Mouse (Mus musculus) midbrain, embryonic 13.5 days (tissue): ENCODE results near the gene 1700001P01Rik. TPM values are rescaled to one million over a fixed set of nuclear protein-coding genes. Genes with fewer than 3 reads are reported as not detected.

ENCODE experiments used
- ATAC-seq: fragments of 200-750 bp; cut with Nextera tagmentation; 2 replicates; pipeline ENCODE4 v1.8.0; 2017; ENCODE audit warnings: mild to moderate bottlenecking, moderate TSS enrichment, moderate library complexity
- H3K27ac ChIP-seq: fragments of 300-500 bp; sonication (generic); 2 replicates; pipeline ENCODE4 v1.5.1; 2015; ENCODE audit warnings: inconsistent platforms, mild to moderate bottlenecking, moderate library complexity
- H3K27me3 ChIP-seq: fragments of 300-500 bp; sonication (generic); 2 replicates; pipeline ENCODE4 v1.6.1; 2015; ENCODE audit warnings: mild to moderate bottlenecking, inconsistent platforms
- H3K36me3 ChIP-seq: fragments of 300-500 bp; sonication (generic); 2 replicates; pipeline ENCODE4 v1.6.1; 2015; ENCODE audit warnings: mild to moderate bottlenecking, inconsistent platforms
- H3K4me1 ChIP-seq: fragments of 300-500 bp; sonication (generic); replicated peaks from 2 replicates; pipeline ENCODE4 v1.6.1; 2015; ENCODE audit warnings: inconsistent platforms
- H3K4me2 ChIP-seq: fragments of 300-500 bp; sonication (generic); replicated peaks from 2 replicates; pipeline ENCODE4 v1.6.1; 2015; ENCODE audit warnings: moderate library complexity, mild to moderate bottlenecking, inconsistent platforms
- H3K4me3 ChIP-seq: fragments of 300-500 bp; sonication (generic); replicated peaks from 2 replicates; pipeline ENCODE4 v1.5.1; 2015; ENCODE audit warnings: mild to moderate bottlenecking, inconsistent platforms
- H3K9ac ChIP-seq: fragments of 300-500 bp; sonication (generic); replicated peaks from 2 replicates; pipeline ENCODE4 v1.6.1; 2015; ENCODE audit warnings: mild to moderate bottlenecking, inconsistent platforms
- H3K9me3 ChIP-seq: fragments of 300-500 bp; sonication (generic); 2 replicates; pipeline ENCODE4 v1.6.1; 2016; ENCODE audit warnings: mild to moderate bottlenecking, inconsistent platforms
- WGBS: fragments of 180-500 bp; shearing (Covaris S2); methylation state at CpG from one replicate; pipeline ENCODE4 v1.1.7; 2015; 5-methylcytosine and 5-hydroxymethylcytosine counted together
- polyA plus RNA-seq: library from polyadenylated mRNA; unstranded; fragments of >200 nt; fragmentation: Nextera tagmentation; extraction: Ambion mirVana; gene quantifications from 2 replicates; pipeline ENCODE4 v1.2.1, GENCODE M21; 2015

The 1700001P01Rik gene
- polyA plus RNA-seq, 1 experiment from 2014 or later, result 1.1 TPM

- H3K27me3 ChIP-seq, result no peaks in the 10 kb centered on the region
- ATAC-seq, result no peak
- 0 out of 2 replicates have a peak overlapping the region, but pooled peaks have one; percentile 7 for H3K27ac ChIP-seq
- H3K36me3 ChIP-seq, result peaks cover 30% of the 10 kb centered on the region
- H3K4me2 ChIP-seq, result no peak overlapping the region
- whole genome bisulfite sequencing, result 67% methylated on average over 2 of the region's 2 CpGs
- H3K9ac ChIP-seq, result no peak overlapping the region; the same call in 1 of the 2 replicates
- no peaks in the 10 kb centered on the region for H3K9me3 ChIP-seq
- H3K4me3 ChIP-seq, result no peak overlapping the region
- H3K4me1 ChIP-seq, result peaks cover 92% of the 10 kb centered on the region
Observed at GRCm38 (mm10) chr11:97808093-97808492, 32.4 kb upstream of the 1700001P01Rik start.

- 0 out of 2 replicates have a peak overlapping the region, but pooled peaks have one; percentile 7 for H3K27ac ChIP-seq
Observed at GRCm38 (mm10) chr11:97807626-97808025, 31.9 kb upstream of the 1700001P01Rik start.

GRCm38 (mm10) chr11:97806613-97806964, 30.9 kb upstream of the 1700001P01Rik start:
- Histone ChIP-seq H3K27me3 (no peaks in the 10 kb centered on the region), H3K4me1 (peaks cover 89% of the 10 kb centered on the region), H3K36me3 (peaks cover 30% of the 10 kb centered on the region), H3K9me3 (no peaks in the 10 kb centered on the region), H3K4me3 (peak overlapping the region; percentile 20; the same call in 1 of the 2 replicates), H3K27ac (peak overlapping the region; percentile 80; the same call in 1 of the 2 replicates), H3K4me2 (peak overlapping the region; percentile 49), H3K9ac (0 out of 2 replicates have a peak overlapping the region, but pooled peaks have one; percentile 51)
- no peak for ATAC-seq
- WGBS, result 54% methylated on average over 7 of the region's 7 CpGs

More at GRCm38 (mm10) chr11:97807626-97808025, 31.9 kb upstream of the 1700001P01Rik start:
- 59% methylated on average over 6 of the region's 6 CpGs for WGBS
- Histone ChIP-seq H3K9ac (no peak overlapping the region; the same call in 1 of the 2 replicates), H3K4me1 (peaks cover 89% of the 10 kb centered on the region), H3K4me2 (no peak overlapping the region), H3K27me3 (no peaks in the 10 kb centered on the region), H3K36me3 (peaks cover 30% of the 10 kb centered on the region), H3K9me3 (no peaks in the 10 kb centered on the region), H3K4me3 (no peak overlapping the region)
- ATAC-seq, result no peak

GRCm38 (mm10) chr11:97805662-97806612, 30.2 kb upstream of the 1700001P01Rik start:
- peak; percentile 67 for ATAC-seq
- H3K4me2 ChIP-seq, result peak overlapping the region; percentile 49
- peaks cover 30% of the 10 kb centered on the region for H3K36me3 ChIP-seq
- H3K4me1 ChIP-seq, result peaks cover 89% of the 10 kb centered on the region
- no peaks in the 10 kb centered on the region for H3K27me3 ChIP-seq
- H3K4me3 ChIP-seq, result peak overlapping the region; percentile 20
- H3K27ac ChIP-seq, result peak overlapping the region; percentile 80
- H3K9me3 ChIP-seq, result no peaks in the 10 kb centered on the region
- WGBS, result 35% methylated on average over 15 of the region's 15 CpGs
- H3K9ac ChIP-seq, result peak overlapping the region; percentile 51; the same call in 1 of the 2 replicates

GRCm38 (mm10) chr11:97804841-97805661, 29.3 kb upstream of the 1700001P01Rik start:
- peaks cover 30% of the 10 kb centered on the region for H3K36me3 ChIP-seq
- H3K27ac ChIP-seq, result peak overlapping the region; percentile 80
- WGBS, result 40% methylated on average over 9 of the region's 9 CpGs
- no peak overlapping the region for H3K4me3 ChIP-seq
- no peaks in the 10 kb centered on the region for H3K27me3 ChIP-seq
- ATAC-seq, result no peak
- peak overlapping the region; percentile 49 for H3K4me2 ChIP-seq
- H3K9me3 ChIP-seq, result no peaks in the 10 kb centered on the region
- peaks cover 84% of the 10 kb centered on the region for H3K4me1 ChIP-seq
- peak overlapping the region; percentile 46; the same call in 1 of the 2 replicates for H3K9ac ChIP-seq

- no peak overlapping the region for H3K9ac ChIP-seq
- no peak overlapping the region for H3K27ac ChIP-seq
- H3K27me3 ChIP-seq, result no peaks in the 10 kb centered on the region
- no peaks in the 10 kb centered on the region for H3K9me3 ChIP-seq
- no peak overlapping the region for H3K4me2 ChIP-seq
- peaks cover 73% of the 10 kb centered on the region for H3K4me1 ChIP-seq
- 92% methylated on average over 5 of the region's 5 CpGs for WGBS
- H3K36me3 ChIP-seq, result peaks cover 23% of the 10 kb centered on the region
- ATAC-seq, result no peak
- no peak overlapping the region for H3K4me3 ChIP-seq
Observed at GRCm38 (mm10) chr11:97803847-97804246, 28.1 kb upstream of the 1700001P01Rik start.

- no peaks in the 10 kb centered on the region for H3K9me3 ChIP-seq
- peak overlapping the region; percentile 98 for H3K9ac ChIP-seq
- peaks cover 9% of the 10 kb centered on the region for H3K36me3 ChIP-seq
- WGBS, result 36% methylated on average over 6 of the region's 6 CpGs
- H3K4me1 ChIP-seq, result peaks cover 62% of the 10 kb centered on the region
- H3K27ac ChIP-seq, result no peak overlapping the region
- H3K4me2 ChIP-seq, result peak overlapping the region; percentile 84
- H3K4me3 ChIP-seq, result peak overlapping the region; percentile 97; the same call in 1 of the 2 replicates
- H3K27me3 ChIP-seq, result no peaks in the 10 kb centered on the region
- ATAC-seq, result no peak
Observed at GRCm38 (mm10) chr11:97802495-97802894, 26.8 kb upstream of the 1700001P01Rik start.

GRCm38 (mm10) chr11:97802194-97802470, 26.4 kb upstream of the 1700001P01Rik start:
- Histone ChIP-seq H3K9me3 (no peaks in the 10 kb centered on the region), H3K9ac (peak overlapping the region; percentile 98), H3K27ac (no peak overlapping the region), H3K4me2 (peak overlapping the region; percentile 84), H3K4me1 (peaks cover 60% of the 10 kb centered on the region), H3K36me3 (peaks cover 7% of the 10 kb centered on the region; the same call in 1 of the 2 replicates), H3K27me3 (no peaks in the 10 kb centered on the region), H3K4me3 (peak overlapping the region; percentile 97; the same call in 1 of the 2 replicates)
- WGBS, result 54% methylated on average over 1 of the region's 1 CpGs
- ATAC-seq, result no peak

GRCm38 (mm10) chr11:97801409-97802193, 25.9 kb upstream of the 1700001P01Rik start:
- H3K4me3 ChIP-seq, result peak overlapping the region; percentile 97
- 0 out of 2 replicates have a peak, but pooled peaks cover 1% of the 10 kb centered on the region for H3K36me3 ChIP-seq
- no peaks in the 10 kb centered on the region for H3K27me3 ChIP-seq
- ATAC-seq, result no peak
- peaks cover 55% of the 10 kb centered on the region for H3K4me1 ChIP-seq
- 29% methylated on average over 8 of the region's 8 CpGs for WGBS
- peak overlapping the region; percentile 84 for H3K4me2 ChIP-seq
- peak overlapping the region; percentile 97 for H3K27ac ChIP-seq
- H3K9me3 ChIP-seq, result no peaks in the 10 kb centered on the region
- H3K9ac ChIP-seq, result peak overlapping the region; percentile 98

- Histone ChIP-seq H3K27me3 (no peaks in the 10 kb centered on the region), H3K36me3 (no peaks in the 10 kb centered on the region), H3K4me2 (peak overlapping the region; percentile 84), H3K4me1 (peaks cover 47% of the 10 kb centered on the region), H3K9me3 (no peaks in the 10 kb centered on the region), H3K4me3 (peak overlapping the region; percentile 97), H3K9ac (peak overlapping the region; percentile 98), H3K27ac (peak overlapping the region; percentile 97)
- no peak for ATAC-seq
- 7% methylated on average over 17 of the region's 17 CpGs for WGBS
Observed at GRCm38 (mm10) chr11:97800691-97801408, 25.1 kb upstream of the 1700001P01Rik start.
